Mouse (Mus musculus) kidney, postnatal 25 days (tissue): ENCODE measurements around the gene Dhrs2.
A peak's percentile ranks its signal among the peaks of the same experiment; 100 is the strongest.

Source experiments
- DNase-seq, 2 experiments: peaks; one replicate each; pipeline ENCODE4 v3.0.0; 2021; ENCODE audit warnings: mixed read lengths in 2 of 2

Dhrs2 gene

DNA sequence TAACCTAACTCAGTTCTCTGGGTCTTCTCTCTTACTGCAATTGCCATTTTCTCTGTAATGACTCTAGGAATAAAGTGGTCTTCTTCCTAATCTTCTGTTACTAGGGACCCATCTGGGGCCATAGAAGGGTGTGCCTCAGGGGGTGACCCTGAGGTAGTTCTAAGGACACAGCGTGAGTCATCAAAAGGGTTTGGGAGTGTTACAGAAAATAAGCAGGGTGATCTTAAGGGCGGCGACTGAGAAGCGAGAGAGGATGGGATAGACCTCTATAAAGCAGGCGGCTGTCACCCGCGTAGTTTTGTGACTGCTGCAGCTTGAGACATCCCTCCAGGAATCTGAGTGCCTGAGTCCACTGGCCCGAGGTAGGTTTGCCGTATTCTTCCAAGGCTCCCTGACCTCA lies at the start of gene Dhrs2:
Gene Dhrs2, plus strand, starts transcription at position 301 of the 400 bp plus-strand sequence.
- no peak for DNase-seq

GRCm38 (mm10) chr14:55174164-55174563 lies 47.6 kb upstream of the Dhrs2 start:
- no peak for DNase-seq

DNA sequence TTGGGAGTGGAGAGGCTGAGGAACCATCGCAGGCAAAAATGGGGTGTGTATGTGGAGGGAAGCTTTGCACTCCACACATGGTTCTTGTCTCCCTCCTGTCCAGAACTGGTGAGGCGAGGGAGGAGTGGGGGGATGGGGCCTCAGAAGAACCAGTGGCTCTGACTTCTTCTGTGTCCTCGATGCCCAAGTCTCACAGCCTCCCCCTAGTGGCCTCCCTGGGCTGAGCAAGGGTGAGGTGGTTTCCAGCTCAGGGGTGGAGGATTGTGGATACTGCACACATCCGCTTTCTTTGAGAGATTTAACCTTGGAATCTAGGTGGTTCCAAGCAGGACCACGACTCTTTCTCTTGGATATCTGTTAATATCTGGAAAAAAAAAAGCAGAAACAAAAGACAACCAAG lies 44.5 kb upstream of the Dhrs2 start:
- DNase-seq = peak; percentile 64 to 69

DNA sequence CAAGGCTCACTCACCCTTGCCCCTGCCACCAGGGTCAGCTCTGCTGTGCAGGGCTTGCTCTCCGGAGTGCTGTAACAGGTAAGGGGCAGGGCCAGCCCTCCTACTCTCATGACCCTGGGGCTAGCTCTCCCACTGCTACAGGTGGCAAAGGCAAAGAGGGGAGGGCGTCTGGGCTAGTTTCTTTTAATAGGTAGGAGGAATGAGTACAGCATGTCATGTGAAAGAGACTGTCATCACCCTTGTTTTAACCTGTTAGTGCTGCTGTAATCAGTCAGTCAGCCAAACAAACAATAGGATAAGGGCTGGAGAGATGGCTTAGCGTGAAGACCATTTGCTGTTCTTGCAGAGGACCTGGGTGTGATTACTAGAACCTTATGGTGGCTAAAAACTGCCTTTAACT lies 40.9 kb upstream of the Dhrs2 start:
- DNase-seq = no peak

DNA sequence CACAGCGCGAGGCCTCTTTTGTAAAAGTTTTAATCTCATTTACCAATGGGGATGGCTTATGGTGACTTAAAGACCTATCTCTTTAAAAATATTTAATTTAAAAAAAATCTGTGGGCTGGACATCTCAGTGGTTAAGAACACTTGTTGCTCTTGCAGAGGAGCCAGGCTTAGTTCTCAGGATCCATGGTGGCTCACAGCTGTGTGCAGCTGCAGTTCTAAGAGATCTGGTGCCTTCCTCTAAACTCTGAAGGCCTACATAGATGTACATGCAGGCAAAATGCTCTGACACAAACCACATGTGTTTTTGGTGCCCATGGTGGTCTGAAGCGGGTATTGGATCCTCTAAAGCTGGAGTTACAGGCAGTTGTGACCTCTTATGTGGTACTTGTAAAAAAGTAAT lies 38.6 kb upstream of the Dhrs2 start:
- DNase-seq = no peak

DNA sequence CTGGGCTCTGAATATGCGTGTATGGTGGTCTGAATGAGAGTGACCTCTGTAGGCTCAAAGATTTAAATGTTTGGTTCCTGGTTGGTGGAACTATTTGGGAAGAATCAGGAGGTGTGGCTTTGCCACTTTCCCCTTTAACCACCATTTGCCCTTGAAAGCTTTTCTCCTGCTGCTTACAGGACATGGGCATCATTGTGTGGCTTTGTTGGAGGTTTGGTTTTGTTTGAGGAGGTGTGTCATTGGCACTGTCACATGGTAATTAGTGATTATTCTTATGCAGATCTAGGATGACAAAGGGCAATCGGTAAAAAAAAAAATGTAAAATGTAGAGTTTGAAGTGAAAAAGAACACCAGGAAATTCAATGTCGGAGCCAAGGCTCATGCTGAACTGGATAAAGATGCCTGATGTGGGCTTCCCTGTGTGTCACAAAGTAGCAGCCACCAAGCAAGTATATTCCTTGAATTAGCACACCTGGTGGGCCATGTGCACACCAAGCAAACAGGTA lies 37.1 kb upstream of the Dhrs2 start:
- no peak for DNase-seq

DNA sequence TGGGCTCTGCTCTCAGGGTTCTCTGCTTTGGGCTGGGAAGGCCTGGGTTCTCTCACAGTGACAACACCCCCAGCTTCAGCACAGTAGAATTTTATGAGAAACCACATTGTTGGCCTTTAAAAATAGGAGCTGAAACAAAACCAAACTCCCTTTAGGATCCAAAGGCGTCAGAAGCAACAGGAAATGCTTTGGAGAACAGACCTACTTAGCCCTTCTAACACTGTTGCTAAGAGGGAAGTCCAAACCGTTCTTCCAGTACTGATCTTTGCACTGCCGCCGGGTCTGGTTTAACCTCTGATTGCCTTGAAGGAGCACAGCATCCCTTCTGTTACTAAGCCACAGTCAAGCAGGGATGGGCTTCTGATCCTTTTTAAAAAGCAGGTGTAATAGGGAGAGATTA lies 33.3 kb upstream of the Dhrs2 start:
- no peak for DNase-seq

DNA sequence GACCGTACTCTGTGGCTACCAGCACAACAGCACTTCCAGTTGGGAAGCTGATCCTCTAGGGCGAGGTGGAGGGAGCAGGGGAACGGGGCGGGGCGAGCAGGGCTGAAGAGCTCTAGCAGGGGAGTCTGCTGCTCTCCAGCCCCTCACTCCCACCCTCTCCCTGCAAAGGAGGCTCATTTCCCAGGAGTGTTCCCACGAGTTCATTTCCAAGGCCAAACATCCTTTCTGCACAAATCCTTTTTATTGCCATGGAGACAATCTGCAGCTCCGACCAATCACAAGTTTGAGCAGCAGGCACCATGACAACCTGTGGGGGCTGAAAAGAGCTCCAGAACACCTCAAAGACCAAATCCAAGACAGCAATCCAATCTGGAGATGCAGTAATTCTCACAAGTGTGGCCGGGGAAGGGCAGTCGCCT lies 32.4 kb upstream of the Dhrs2 start:
- DNase-seq = no peak

DNA sequence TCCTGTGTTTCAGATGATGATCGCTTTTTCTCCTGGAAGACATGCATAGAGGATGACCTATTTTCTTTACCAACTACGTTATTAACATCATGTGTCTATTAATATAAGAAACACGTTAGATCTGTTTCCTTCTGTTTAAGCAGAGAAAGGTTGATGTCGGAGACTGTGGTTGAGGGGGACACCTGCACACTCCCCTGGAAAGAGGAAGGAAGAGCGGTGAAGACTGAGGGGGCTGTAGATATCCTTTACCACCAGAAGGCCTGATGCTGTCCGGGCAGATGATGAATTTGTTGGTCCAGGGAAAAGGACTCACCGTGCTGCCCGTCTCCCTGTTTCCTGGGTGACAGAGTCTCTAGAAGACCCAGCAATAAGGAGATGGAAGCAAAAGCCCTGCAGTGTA lies 28.5 kb upstream of the Dhrs2 start:
- DNase-seq = no peak

- peak; percentile 32 to 64 for DNase-seq
These were observed 27.8 kb upstream of the Dhrs2 start for GRCm38 (mm10) chr14:55193876-55194635.

DNA sequence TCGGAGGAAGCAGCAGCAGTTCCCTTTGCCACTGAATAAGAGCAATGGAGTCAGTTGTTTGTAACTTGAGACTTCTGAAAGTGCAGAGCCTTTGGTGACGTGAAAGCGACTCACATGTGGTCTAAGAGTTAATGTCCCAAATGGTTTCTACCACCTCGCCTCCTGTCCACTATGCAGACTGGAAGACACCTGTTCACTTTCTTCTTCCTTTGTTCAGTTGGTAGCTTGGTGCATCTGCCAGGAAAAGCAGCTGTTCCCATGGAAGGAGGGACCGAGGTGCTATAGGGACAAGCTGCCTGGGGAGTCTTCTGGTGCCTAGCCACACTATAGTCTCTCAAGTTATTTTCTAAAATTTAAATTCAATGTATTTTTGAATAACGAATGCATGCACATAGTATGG lies 27.0 kb upstream of the Dhrs2 start:
- DNase-seq = no peak

- DNase-seq = no peak
These were observed 24.7 kb upstream of the Dhrs2 start for GRCm38 (mm10) chr14:55197121-55197520.

GRCm38 (mm10) chr14:55198187-55198586 lies 23.6 kb upstream of the Dhrs2 start:
- DNase-seq = no peak

DNA sequence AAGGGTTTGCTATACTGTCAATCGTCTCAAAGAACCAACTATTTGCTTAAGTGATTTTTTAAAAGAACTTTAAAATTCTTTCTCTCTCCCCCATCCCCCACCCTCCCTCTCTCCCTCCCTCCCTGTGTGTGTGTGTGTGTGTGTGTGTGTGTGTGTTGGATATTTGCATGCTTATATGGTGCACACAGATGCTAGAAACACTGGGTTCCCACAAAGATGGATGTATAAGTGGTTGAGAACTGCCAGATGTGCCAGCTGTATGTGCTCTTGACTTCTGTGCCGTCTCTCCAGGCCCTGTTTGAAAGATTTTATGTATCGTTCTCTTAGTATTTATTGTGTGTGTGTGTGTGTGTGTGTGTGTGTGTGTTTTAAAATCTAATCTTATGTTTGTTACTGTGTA lies 17.3 kb upstream of the Dhrs2 start:
- DNase-seq = no peak

GRCm38 (mm10) chr14:55205045-55205750 lies 16.6 kb upstream of the Dhrs2 start:
- DNase-seq = no peak

DNA sequence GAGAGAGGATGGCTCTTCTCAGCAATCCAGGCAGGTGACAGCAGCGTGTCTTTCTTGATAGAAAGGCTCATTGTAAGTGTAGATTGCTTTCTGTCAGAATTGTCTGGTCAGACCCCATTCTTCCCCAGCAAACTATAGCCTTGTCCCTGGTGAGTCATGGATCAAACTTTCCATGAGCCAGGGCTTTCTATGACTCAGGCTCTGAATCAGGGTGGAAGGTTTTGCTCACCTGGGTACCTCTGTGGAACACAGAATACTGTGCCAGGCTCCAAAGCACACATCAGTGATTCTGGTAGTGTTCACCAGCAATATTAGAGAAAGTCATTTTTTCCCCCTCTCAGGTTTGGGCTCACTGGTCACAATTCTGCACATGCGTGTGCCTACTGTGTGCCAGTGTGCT lies 13.5 kb upstream of the Dhrs2 start:
- DNase-seq = no peak

DNA sequence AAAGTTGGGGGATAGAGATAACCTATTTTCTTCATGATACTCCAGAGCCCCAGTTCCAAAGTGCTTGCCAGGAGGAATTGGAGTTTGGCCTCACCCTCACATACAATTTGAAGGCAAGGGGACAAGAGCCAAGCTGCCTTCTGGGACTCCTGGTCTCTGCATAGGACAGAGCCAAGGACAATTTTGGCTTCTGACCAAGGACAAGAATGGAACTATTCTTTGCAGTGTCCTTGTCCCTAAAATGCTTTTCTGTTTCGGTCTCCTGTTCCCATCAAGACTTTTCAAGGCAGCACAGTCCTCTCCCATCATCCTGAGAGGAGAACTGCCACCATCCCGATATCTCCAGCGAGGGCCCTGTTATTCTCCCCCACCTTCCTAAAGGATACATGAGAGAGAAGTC lies 8.2 kb upstream of the Dhrs2 start:
- DNase-seq = no peak

- peak in 1 of 2 experiments; percentile 56 for DNase-seq
These were observed 7.3 kb upstream of the Dhrs2 start for GRCm38 (mm10) chr14:55214507-55214906.

- DNase-seq = no peak
These were observed 1.4 kb downstream of the Dhrs2 start for GRCm38 (mm10) chr14:55223172-55223571.

GRCm38 (mm10) chr14:55234639-55235038 lies 12.8 kb downstream of the Dhrs2 start:
- DNase-seq = no peak

DNA sequence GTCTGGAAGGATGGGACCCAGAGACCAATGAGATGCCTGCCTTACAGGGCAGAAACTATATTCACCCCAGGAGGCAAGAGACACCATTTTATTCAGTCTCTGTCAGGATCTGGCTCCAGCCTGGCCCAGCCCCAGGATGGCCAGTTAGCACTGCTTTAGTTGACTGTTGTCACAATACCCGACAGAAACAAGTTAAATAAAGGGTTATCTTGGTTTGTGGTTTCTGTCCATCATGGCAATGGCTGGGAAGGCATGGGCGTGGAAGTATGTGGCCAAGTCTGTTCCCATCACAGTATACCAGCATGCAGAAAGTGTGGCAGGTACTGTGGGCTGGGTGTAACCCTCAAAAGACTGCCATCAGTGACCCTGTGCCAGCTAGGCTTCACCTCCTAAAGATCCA lies 14.9 kb downstream of the Dhrs2 start:
- DNase-seq = no peak

GRCm38 (mm10) chr14:55242664-55243063 lies 20.9 kb downstream of the Dhrs2 start:
- DNase-seq = no peak

DNA sequence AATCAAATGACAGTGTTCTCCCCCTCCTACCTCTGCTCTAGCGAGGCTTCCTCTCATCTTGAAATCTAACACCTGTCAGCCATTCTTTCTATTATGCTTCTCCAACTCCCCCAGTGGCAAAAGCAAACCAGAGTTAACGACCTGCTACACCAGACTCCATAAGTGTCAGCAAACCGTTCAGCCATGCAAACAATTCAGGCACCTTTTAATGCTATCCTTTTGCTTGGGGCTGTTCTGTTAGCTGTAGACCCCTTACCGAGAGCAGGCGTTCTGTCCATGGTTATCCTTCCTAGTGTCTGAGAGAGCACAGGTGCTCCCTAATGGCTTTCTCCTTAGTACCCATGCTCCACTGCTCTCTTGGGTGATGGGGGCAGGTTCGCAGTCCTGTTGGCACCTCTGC lies 25.4 kb downstream of the Dhrs2 start:
- no peak for DNase-seq

DNA sequence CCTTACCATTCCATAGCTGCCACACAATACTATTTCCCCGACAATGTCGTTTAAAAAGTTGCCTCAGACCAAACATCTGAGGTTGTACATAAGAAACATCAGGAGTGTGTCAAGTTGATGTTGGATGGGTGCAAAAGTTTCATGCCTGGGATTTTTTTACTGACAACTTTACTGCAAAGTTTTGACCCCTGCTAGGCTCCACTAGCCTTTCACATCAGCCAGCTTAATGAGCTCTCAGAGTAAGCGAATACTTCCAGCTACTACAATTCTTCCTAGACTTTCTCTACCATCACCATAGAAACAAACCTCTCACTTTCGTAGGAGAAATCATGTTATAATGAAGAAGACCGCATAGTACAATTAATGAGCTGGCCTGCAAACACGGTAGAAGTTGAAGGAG lies 26.5 kb downstream of the Dhrs2 start:
- DNase-seq = no peak
